Mouse (Mus musculus) bone marrow macrophage, adult 2 months (primary cell): ENCODE results near the gene Cby3.

Experiments used
- CTCF ChIP-seq: IDR thresholded peaks from 2 replicates; pipeline ENCODE4 v1.5.1; 2012; ENCODE audit warnings: low read depth, mild to moderate bottlenecking, low read length, moderate library complexity
- POLR2A ChIP-seq: IDR thresholded peaks from 2 replicates; pipeline ENCODE4 v1.6.1; 2012; ENCODE audit warnings: mild to moderate bottlenecking, low read depth, low read length, borderline replicate concordance

GRCm38 (mm10) chr11:50376911-50377891, 22.9 kb downstream of the Cby3 start, which contains the start of gene Hnrnph1:
- TF ChIP-seq CTCF (no peak), POLR2A (peak; percentile 90)
